Mouse (Mus musculus) megakaryocyte-erythroid progenitor cell, adult 5-6 weeks (primary cell): ENCODE measurements around the gene Smok3b. TPM values are rescaled to one million over a fixed set of nuclear protein-coding genes. Genes with fewer than 3 reads are reported as not detected.
A peak's percentile ranks its signal among the peaks of the same experiment; 100 is the strongest.
"Not testable (repeated sequence)": the region's sequence is repeated elsewhere in the genome, so short reads cannot be mapped to it uniquely, and the experiment has no call there.

Experiments
- ATAC-seq: replicated peaks from 2 replicates; pipeline ENCODE4 v1.8.0; 2016; ENCODE audit warnings: mild to moderate bottlenecking, inconsistent platforms; ENCODE audit not compliant: severe bottlenecking, poor library complexity, low FRiP score, low TSS enrichment
- total RNA-seq, 2 experiments: library from RNA; stranded (forward) in 1 of 2; stranded (reverse) in 1 of 2; fragments of 200-1000, 215-1000 nt in 1 of 2; fragments of >200 nt in 1 of 2; fragmentation: Nextera tagmentation in 1 of 2; gene quantifications; 2 replicates each; pipeline ENCODE4 v1.2.3; 2014 to 2017

The Smok3b gene
- not detected in 2 replicates for total RNA-seq (2014; fragmentation: Nextera tagmentation)
- total RNA-seq (2017): not detected in 2 replicates

DNA sequence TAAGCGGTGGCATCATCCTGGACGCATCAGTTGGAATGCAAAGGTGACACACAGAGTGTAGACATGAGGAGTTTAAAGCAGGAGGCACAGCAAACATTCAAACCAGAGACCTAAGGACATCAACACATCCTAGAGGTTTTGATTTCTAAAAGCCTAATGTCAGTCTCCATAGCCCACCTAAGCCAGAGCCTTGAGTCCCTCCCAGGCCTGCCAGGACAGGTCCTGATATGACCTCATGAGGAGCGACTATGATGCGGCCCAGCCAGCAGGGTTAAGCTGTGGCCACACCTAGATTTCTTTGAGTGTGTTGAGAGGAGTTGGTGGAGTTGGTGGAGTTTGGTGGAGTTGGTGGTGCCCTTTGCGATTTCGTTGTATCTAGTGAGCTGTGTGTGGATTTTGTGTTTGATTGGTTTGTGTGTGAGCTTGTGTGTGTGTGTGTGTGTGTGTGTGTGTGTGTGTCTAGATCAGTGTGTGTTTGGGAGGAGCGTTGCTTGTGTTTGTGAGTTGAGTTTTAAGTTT lies at the start of gene Smok3b, which contains the start of gene Smok3a:
Gene Smok3b, plus strand, starts transcription at position 469 of the 519 bp plus-strand sequence.
Gene Smok3a, plus strand, starts transcription at position 301 of the 519 bp plus-strand sequence.
- ATAC-seq: not testable (repeated sequence)

DNA sequence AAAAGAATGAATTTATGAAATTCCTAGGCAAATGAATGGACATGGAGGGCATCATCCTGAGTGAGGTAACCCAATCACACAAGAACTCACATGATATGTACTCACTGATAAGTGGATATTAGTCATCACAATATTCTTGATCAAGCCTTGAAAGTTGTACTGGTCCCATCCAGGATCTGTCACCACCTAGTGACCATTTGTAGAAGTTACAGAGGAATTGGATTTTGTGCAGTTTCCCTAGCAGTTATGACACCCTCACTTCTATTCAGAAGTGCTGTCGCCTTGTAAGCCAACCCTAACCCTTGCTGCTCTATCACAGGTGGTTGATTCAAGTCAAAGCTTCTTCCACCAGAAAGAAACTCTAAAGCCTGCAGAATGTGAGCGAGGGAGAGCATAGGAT lies 48.1 kb upstream of the Smok3b start:
- 0 out of 2 replicates have a peak, but pooled peaks have one; percentile 61 for ATAC-seq

DNA sequence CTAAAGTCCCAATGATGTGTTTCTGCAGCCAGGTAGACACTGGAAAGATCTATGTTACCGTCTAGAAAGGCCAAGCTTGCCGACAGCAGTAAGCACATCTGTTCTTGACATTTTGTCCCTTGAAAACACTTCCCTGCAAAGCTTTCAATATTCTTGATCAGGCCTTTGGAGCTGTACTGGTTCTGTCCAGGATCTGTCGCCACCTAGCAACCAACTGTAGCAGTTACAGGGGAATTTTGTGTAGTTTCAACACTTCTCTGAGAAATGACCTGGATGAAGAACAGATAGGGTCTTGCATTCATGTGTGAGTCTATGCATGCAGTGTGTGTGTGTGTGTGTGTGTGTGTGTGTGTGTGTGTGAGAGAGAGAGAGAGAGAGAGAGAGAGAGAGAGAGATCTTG lies 47.5 kb upstream of the Smok3b start:
- 0 out of 2 replicates have a peak, but pooled peaks have one; percentile 50 for ATAC-seq

DNA sequence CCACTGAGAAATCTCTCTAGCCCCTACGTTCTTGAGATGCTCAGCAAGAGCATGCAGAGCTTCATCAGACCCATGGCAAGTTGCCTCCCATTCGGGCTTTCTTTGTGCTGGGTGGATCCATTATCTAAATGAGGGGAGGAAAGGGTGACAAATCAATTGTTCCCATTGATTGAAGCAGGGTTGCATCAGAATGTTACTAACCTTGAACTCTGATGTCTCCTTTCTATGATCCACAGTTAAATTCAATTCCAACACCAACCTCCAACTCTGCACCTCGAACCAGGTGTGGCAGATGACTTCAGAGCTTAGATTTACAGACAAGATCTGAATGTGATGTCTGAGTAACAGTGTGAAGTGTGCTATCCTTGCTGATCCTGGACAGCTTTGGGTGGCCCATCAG lies 46.5 kb upstream of the Smok3b start:
- no peak for ATAC-seq

DNA sequence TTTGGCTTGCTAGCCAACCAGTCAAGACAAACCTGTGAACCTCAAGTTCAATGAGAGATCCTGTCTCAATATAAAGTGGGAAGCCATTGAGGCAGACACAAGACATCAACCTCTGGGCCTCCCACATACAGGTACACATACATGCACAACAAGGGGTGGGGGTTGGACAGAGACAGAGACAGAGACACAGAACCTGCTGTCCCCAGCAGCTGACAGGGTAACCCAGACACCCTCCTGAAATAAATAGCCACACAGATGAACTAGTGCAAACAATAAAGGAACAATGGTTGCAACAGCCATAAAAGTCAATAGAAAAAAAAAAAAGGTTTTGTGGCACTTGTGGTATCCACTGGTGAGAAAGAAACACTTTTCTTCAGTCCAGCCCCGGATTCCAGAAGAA lies 45.8 kb upstream of the Smok3b start:
- ATAC-seq: no peak

DNA sequence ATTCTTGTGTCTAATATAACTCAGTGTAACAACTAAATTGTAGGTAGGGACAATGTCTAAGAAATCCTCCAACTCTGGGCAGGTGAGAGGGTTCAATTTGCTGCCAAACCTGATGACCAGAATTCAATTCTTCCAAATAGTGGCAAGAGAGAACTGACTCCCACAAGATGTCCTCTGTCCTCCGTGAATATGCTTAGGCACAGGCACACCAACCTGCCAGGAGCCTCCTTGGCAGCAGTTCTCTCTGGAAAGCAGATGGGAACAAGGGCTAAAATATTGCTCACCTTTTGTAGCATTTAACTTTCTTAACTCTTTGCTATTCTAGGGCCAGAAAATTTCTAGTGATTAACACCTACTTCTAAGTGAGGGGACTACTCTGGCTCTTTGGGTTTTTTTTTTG lies 43.9 kb upstream of the Smok3b start:
- ATAC-seq: no peak

DNA sequence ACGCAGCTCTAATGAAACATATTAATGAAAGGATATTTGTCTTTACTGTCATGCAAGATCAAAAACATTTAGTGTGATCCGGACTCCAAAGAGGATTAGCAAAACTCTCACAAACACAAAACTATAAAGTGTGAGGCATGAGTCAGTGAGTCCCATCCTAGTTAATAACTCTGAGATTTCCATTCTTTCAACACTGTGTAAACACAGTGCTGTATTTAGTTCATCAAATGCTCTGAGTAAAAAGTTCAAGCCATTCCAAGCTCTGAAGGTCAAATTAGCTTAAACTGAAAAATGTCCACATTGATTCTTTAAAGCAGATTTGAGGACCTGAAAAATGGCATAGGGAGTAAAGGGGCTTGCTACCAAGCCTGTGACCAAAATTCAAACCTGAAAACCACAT lies 42.1 kb upstream of the Smok3b start:
- ATAC-seq: no peak

DNA sequence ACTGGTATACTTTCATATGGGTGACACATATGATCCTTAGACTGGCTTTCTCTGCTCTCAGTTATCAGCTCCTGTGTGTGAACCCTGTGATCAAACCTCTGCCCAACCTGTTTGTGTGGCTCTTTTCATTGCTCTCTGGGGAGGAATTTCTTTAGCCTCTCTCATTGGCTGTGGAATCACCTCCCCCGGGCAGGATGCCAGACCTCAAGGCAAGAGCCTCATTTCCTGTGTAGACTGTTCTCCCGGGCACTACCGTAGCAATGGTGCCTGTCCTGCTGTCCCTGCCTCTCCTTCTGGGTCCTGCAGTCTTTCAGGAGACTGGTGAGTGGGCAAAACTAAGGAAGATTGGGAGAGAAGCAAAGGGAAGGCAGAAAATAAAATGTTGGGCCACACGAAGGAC lies 39.9 kb upstream of the Smok3b start, which contains the start of gene Azgp1:
Gene Azgp1, plus strand, starts transcription at position 221 of the 400 bp plus-strand sequence.
- no peak for ATAC-seq

DNA sequence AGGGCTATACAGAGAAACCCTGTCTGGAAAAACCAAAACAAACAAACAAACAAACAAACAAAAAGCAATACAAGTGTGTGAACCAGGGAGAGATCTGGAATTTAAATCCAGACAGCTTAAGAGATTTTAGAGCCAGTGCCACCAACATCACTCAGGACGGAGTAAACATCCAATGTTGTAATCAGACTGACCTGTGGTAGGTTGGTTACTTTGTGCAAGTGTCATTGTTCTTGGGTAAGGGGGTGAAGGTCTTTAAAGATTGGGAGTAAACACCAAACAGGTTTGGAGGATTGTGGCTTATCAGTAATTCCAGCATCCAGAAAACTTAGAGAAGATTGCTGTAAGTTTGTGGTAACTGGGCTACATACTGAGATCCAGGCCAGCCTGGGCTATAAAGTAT lies 34.9 kb upstream of the Smok3b start:
- no peak for ATAC-seq

DNA sequence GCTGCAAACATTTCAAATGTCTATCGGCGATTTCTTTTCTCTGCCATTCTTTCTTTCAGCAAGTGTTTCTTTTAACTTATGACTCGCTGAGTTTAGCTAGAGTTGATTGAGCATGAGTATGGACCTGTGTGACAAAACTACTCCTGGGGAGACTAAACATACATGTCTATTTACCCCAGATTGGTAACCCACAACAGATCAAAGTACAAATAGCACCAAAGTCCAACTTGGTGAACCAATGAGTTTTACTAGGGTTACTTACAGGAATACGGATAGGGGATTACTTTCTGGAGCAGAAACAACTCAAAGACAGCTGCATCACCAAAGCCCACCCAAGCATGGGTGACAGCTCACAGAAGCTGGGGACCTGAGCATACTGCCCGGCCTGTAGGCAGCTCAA lies 11.8 kb upstream of the Smok3b start:
- ATAC-seq: no peak

DNA sequence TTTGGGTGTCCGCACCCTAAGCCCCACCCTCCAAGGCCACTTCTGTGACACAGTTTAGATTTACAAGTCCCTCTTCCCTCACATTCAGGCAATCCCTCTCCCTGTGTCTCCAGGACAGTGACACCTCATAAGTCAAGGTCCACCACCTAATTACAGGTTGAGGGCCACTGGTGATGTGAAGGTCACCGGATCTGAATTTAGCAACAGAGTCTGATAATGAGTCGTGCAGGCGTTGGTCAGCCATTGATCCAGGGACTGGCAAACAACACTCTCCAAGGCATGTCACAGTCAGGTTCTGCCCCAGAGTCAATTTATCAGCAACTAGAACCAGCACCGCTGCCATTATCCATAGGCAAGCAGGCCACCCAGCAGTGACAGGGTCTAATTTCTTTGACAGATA lies 8.8 kb upstream of the Smok3b start:
- ATAC-seq: no peak

DNA sequence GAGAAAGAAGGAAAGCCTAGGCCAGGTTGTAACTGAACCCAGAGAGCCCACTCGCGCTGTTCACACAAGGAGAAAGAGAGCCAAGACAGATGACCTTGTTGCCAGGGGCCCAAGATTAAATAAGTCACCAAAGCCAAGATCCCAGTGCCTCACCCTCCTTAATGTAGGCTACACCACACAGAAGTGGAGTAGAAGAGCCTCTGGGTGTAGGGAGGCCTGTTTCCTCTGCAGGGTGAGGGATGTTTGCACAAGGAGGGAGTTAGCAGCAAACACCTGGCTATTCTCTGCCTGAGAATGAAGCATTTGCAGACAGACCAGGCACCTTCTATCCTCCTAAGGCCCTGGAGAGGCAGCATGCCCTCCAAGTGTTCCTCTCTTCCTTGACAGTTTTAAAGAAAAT lies 4.7 kb upstream of the Smok3b start:
- no peak for ATAC-seq

DNA sequence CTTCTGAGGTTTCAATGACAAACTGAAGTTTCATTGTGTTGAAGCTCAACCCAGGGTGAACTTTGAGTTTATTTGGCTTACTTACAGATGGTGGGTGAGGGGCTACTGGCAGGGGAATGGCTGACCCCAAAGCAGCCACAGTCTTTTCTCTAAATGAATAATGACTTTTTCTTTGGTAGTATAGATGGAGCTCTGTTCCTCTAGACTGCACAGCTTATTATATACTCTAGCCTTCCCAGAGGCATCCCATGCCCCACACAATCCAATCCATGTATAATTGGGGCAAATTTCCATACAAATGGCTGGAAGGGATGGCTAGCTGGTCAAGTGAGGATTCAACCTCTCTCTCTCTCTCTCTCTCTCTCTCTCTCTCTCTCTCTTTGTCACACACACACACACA lies 4.2 kb upstream of the Smok3b start:
- ATAC-seq: no peak

DNA sequence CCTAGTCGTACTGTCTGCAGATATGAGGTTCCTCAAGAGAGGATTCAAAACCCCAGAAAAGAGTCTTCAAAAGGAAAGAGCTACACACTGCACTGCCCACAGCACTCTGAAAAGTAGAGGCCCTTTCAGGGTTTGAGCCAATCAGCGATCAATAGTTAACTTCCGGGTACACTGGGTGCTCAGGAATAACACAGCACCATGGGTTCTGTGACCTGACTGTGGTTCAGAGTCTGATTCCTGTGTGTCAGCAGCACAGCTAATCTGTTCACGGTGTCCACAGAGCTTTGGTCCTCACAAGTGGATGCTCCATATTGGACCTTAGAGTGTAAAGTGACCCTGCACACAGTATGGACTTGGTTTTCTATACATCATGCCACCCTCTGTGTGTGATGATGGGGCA lies 1.7 kb upstream of the Smok3b start:
- not testable (repeated sequence) for ATAC-seq

DNA sequence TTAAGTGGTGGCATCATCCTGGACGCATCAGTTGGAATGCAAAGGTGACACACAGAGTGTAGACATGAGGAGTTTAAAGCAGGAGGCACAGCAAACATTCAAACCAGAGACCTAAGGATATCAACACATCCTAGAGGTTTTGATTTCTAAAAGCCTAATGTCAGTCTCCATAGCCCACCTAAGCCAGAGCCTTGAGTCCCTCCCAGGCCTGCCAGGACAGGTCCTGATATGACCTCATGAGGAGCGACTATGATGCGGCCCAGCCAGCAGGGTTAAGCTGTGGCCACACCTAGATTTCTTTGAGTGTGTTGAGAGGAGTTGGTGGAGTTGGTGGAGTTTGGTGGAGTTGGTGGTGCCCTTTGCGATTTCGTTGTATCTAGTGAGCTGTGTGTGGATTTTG lies 31.7 kb downstream of the Smok3b start, which contains the start of gene Smok3c:
Gene Smok3c, plus strand, starts transcription at position 301 of the 400 bp plus-strand sequence.
- ATAC-seq: not testable (repeated sequence)

DNA sequence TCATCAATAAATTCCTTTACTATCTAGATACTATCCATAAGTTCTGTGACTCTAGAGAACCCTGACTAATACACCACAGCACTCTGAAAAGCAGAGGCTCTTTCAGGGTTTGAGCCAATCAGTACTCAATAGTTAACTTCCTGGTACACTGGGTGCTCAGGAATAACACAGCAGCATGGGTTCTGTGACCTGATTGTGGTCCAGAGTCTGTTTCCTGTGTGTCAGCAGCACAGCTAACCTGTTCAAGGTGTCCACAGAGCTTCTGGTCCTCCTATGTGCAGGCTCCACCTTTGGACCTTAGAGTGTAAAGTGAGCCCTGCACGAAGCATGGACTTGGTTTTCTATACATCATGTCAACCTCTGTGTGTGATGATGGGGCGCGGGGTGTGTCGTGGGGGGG lies 52.6 kb downstream of the Smok3b start:
- no peak for ATAC-seq

DNA sequence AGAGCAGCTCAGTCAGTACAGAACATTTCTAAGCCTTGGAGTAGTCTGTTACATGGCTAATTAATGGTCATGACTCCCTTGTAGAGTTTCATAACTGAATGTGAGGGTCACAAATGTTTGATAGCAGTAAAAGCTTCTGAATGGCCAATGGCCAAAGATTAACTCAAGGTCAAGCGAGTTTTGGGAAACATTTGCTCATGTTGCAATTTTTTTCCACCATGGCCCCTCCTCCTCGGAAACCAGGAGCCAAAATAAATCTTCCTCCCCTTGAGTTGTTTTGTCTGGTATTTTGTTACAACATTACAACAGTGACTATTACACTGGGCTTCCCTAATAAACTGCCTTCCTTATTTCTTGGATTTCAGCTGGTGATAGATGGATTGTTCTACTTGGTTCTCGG lies 54.5 kb downstream of the Smok3b start:
- ATAC-seq: no peak

DNA sequence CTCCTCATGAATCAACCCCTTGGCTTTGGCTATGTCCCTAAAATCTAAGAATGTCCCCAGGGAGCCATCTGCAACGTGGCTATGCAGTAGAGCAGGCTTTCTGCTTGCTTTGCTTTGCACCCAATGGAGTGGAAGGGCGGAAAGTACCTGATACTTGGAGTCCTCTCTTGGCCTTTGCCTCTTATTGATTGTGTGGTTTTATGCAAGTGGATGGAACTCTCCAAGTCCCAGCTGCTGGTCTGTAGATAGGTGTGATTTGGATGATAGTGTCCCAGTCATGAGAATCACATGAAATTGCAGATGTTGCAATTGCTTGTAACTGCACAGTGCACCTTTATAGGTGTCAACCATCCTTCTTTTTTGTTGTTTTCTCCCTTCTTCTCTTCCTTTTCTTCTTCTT lies 54.9 kb downstream of the Smok3b start:
- no peak for ATAC-seq

DNA sequence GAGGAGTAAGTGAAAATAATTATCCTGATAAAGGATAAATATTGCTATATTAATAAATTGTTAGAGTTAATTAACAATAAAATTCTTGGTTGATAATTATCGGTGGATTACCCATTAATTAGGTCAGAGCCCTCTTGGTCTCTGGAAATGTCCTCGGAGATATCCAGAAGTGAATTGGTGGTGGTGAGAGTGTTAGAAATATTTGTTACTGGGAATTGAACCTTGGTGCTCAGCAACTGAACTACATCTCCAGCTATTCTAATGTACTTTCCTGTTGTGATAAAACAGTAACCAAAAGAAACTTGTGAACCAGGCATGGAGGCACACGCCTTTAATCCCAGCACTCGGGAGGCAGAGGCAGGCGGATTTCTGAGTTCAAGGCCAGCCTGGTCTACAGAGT lies 59.2 kb downstream of the Smok3b start:
- no peak for ATAC-seq

DNA sequence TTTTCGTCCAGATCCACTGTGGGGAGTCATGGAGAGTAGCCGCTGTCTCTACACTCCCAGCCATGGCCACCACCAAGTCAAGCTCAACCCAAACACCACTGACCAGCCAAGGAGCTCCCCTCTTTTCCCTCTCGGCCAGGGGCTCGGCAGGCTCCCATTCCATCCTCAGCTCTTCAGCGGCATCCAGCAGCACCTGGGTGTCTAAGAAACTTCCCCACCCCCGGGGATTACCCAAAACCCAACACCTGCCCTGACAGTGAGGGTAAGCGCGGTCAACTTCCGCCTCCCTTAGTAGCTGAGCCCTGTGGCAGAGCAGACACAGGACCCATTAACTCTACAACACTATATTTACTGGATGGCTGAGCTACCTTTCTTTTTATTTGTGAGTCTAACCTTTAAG lies 60.2 kb downstream of the Smok3b start:
- ATAC-seq: no peak

DNA sequence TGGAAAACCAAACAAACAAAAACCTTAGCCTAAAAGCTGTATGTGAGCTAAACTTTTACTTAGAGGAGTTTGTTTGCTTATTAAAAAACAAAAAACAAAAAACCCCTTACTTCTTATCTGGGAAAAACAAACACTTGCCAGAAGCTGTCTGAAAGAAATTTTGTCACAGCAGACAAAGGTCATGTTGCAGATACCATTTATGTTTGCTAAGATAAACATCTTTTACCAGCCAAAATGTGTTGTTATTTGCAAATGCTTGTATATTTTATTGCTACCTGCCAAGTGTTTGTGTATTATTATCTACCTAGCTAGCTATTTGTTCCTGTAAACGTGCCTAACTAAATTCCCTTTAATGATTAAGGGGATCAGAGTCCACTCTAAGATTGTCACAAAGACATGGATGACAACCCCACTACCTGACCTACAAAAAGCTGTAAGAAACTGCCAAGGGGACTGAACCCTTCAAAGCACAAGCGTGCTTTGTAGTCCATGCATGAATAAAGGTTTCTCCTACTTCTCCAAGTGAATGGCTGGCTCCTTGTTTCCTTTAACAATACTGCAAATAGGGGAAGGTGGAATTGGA lies 62.2 kb downstream of the Smok3b start:
- ATAC-seq: no peak
